Mouse (Mus musculus): ENCODE measurements at regions not wholly inside any gene's neighbourhood (a gene's known extent, or its start where the extent isn't known, plus 50 kb on each side); places are given as distances from the start of the nearest gene placed in this dataset.

GRCm38 (mm10) chr8:6388651-6389050 is 1283.5 kb upstream of the Slc10a2 start:
- DNase-seq = no peak
- intact Hi-C loops (cut with DNase I) = no loop called here

- intact Hi-C loops (cut with DNase I) = no loop called here
- DNase-seq = no peak
Measured at GRCm38 (mm10) chr8:6374712-6375111, 1269.6 kb upstream of the Slc10a2 start.

DNA sequence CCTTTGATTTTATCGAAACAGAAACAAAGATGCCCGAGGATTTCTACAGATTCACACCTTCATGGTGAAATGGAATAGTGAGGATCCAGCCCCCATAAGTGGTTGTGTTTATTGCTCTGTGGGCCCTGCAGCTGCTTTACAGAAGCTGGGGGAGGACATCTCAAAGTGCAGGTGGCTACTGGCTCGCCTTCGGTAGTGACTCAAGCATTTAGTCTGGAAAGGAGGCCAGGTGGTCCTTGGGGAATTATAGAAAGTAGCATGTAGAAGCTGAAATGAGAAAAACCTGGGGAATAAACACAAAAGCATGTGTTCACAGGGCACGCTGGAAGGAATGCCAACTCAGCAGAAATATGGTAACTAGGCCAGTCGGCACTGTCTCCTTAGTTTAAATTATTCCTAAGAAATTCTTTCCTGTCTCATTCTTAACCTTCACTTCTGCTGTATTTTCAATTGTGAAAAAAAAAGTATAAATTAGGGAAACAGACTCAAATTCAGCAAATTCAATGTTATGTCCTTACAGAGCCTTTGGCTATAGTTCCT is 1256.3 kb upstream of the Slc10a2 start:
- DNase-seq = no peak
- intact Hi-C loops (cut with DNase I) = no loop called here

GRCm38 (mm10) chr8:6357866-6358265 is 1252.7 kb upstream of the Slc10a2 start:
- intact Hi-C loops (cut with DNase I) = no loop called here
- DNase-seq = no peak

DNA sequence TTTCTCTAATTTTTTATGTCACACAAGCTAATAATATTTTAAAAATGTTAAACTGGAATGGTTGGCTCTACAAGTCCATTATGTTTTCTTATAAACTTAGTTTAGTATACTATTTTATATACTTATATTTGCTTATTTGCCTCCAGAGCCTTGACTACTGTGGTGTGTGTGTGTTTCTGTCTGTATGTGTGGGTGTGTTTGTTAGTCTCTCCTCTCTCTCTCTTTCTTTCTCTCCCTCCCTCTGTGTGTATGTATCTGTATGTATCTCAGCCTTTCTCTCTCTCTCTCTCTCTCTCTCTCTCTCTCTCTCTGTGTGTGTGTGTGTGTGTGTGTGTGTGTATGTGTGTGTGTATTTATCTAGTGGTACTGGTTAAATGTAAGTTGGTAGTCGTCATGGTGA is 1245.3 kb upstream of the Slc10a2 start:
- intact Hi-C loops (cut with DNase I) = no loop called here
- DNase-seq = no peak

DNA sequence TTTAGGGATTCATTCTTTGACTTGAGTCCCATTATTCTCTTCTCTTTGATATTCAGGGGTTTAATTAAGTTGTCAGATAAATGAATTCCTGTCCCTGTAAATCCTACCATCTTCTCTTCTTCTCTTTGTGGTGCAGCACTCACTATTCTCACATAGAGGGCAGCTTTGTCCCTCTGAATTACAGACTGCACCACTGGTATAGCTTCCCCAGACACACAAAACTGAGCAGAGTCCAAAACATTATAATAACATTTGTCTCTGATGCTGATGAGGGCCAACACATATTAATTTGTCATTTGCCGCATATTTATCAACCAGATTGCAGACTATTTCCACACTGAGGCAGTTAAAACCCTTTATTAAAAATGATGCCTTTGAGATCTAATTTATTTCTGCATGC is 1244.9 kb upstream of the Slc10a2 start:
- intact Hi-C loops (cut with DNase I) = no loop called here
- DNase-seq = no peak

DNA sequence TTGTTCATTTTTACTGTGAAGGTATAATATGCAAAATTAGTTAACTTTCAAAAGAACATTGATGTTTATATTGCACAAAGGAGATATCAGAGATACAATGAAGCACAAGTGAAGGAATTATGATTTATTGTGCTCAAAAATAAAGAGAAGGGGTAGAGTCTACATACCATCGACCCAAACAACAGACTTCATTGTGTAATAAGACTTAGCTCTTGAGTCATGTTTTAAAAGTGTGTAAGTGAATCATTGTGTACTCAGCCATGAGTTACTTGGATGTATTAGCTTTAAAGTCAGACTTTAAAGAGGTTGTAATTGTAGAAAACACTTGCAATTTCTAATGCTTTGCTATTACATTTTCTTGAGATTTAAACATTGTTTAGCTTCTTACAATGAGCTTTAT is 1240.6 kb upstream of the Slc10a2 start:
- no peak for DNase-seq
- intact Hi-C loops (cut with DNase I) = no loop called here

- no peak for DNase-seq
- intact Hi-C loops (cut with DNase I) = no loop called here
Measured at GRCm38 (mm10) chr8:6340158-6340855, 1235.2 kb upstream of the Slc10a2 start.

DNA sequence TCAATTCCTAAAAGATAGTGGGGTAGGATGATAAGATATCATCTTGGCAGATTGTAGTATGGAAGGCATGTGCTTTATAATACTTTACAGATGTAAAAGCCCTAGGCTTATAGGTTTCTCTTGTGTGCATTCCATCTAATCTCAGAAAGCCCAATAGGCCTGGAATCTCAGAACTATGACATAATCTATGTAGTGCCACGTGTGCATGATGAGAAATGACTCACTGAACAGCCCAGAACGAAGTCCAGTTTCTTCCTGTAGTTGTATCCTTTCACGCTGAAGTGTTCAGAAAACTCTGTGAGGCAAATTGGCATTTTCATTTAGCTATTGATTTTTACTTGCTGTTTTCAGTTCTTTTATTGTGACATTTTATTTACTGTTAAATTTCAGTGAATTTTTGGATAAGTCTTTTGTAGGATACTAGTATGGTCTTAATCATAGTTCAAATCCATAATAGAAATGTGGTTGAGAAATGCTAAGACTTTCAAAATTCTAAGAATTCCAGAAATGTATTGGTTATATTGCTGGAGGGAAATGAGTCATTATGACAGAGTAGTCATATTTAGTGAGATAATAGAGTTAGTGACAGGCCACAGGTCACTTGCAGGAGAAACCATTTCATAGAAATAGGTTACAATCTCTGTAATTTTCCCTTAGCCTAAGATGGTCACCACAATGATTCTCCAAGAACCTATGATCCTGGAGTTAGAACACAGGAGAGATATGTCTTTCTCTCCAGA is 1229.3 kb upstream of the Slc10a2 start:
- no peak for DNase-seq
- intact Hi-C loops (cut with DNase I) = no loop called here

DNA sequence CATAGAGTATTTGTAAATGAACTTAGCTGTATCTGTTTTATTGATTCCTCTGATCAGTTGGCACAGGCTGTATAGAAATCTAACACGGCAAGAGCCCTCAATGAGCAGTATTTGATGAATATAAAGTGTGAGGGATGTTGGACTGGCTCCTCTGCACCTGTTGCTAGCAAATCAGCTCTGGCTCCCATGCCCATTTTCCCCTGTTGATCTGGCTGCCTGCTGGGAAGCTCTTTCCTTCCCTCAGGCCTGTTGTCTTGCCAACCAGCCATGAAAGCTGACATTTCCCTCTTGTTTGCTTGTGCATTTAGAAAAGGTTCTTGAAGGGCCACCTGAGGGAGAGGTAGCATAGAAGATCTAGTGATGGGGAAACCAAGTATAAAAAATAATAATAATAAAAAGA is 1216.2 kb upstream of the Slc10a2 start:
- intact Hi-C loops (cut with DNase I) = no loop called here
- no peak for DNase-seq

- intact Hi-C loops (cut with DNase I) = no loop called here
- DNase-seq = peak in 1 of 2 experiments; percentile 4
Measured at GRCm38 (mm10) chr8:6315162-6315845, 1210.2 kb upstream of the Slc10a2 start.

DNA sequence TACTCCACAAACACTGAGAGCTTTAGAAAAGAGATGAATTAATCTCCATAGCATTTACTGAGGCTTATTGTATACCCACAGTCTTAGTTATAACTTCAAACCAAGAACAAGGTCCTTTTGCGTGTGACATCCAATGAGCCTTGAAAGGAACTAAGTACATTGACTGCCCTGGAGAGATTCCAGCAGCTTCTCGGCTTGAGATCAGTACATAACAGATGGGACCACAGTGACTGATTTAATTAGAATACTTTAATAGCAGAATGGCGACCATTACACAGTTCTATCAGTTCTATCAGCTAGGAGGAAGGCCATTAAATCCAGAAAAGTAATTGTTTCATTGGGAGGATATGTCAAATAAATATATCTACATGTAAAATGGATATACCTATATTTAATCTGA is 1183.7 kb upstream of the Slc10a2 start:
- intact Hi-C loops (cut with DNase I) = no loop called here
- DNase-seq = no peak

GRCm38 (mm10) chr8:6279903-6280302 is 1174.8 kb upstream of the Slc10a2 start:
- intact Hi-C loops (cut with DNase I) = no loop called here
- DNase-seq = no peak

Data from heart, postnatal 10 days (tissue).